Mouse (Mus musculus) CH12.LX (cell line): ENCODE data around the gene P4ha3. TPM values are rescaled to one million over a fixed set of nuclear protein-coding genes. Genes with fewer than 3 reads are reported as not detected.

Experiments
- polyA plus RNA-seq: library from polyadenylated mRNA; unstranded; fragments of >175 nt; gene quantifications from 2 replicates; pipeline ENCODE4 v1.2.1, GENCODE M21; 2012; ENCODE audit warnings: low read depth; ENCODE audit not compliant: insufficient read length
- total RNA-seq, 2 experiments: library from RNA; depleted of rRNA; stranded (reverse); fragments of 300-350 nt in 1 of 2; fragments of >200 nt in 1 of 2; gene quantifications; 2 replicates each; pipeline ENCODE4 v1.2.3; 2012 to 2014

Gene P4ha3
- total and polyA plus RNA-seq, 3 experiments, result not detected

Other genes with a start within 250 kb of the P4ha3 start
- 59.5 and 61.0 TPM in 2 replicates for gene Pold3, start 164.0 kb upstream of the P4ha3 start, total RNA-seq (2012; rRNA removed)
- 88.0 and 94.3 TPM in 2 replicates for gene Pold3, start 164.0 kb upstream of the P4ha3 start, total RNA-seq (2014; rRNA removed)
- gene Pold3, start 164.0 kb upstream of the P4ha3 start, polyA plus RNA-seq, result 120 and 121 TPM in 2 replicates
- 5.3 and 5.7 TPM in 2 replicates for gene Lipt2, start 126.2 kb upstream of the P4ha3 start, total RNA-seq (2012; rRNA removed)
- gene Lipt2, start 126.2 kb upstream of the P4ha3 start, total RNA-seq (2014; rRNA removed), result 15.0 and 15.4 TPM in 2 replicates
- 7.7 and 10.3 TPM in 2 replicates for gene Lipt2, start 126.2 kb upstream of the P4ha3 start, polyA plus RNA-seq
- gene Kcne3, start 109.0 kb upstream of the P4ha3 start, total RNA-seq (2012; rRNA removed), result not detected in 2 replicates
- gene Kcne3, start 109.0 kb upstream of the P4ha3 start, total RNA-seq (2014; rRNA removed), result not detected in 2 replicates
- not detected in 2 replicates for gene Kcne3, start 109.0 kb upstream of the P4ha3 start, polyA plus RNA-seq
- gene Pgm2l1, start 58.1 kb upstream of the P4ha3 start, total RNA-seq (2012; rRNA removed), result 1.2 and 1.3 TPM in 2 replicates
- 3.9 and 4.1 TPM in 2 replicates for gene Pgm2l1, start 58.1 kb upstream of the P4ha3 start, total RNA-seq (2014; rRNA removed)
- 3.4 and 3.5 TPM in 2 replicates for gene Pgm2l1, start 58.1 kb upstream of the P4ha3 start, polyA plus RNA-seq
- gene C2cd3, start 86.7 kb downstream of the P4ha3 start, total RNA-seq (2012; rRNA removed), result 15.4 and 16.7 TPM in 2 replicates
- gene C2cd3, start 86.7 kb downstream of the P4ha3 start, total RNA-seq (2014; rRNA removed), result 10.5 and 11.7 TPM in 2 replicates
- gene C2cd3, start 86.7 kb downstream of the P4ha3 start, polyA plus RNA-seq, result 20.3 and 25.0 TPM in 2 replicates
- gene Ppme1, start 86.8 kb downstream of the P4ha3 start, total RNA-seq (2012; rRNA removed), result 31.5 and 45.6 TPM in 2 replicates
- gene Ppme1, start 86.8 kb downstream of the P4ha3 start, total RNA-seq (2014; rRNA removed), result 33.1 and 40.2 TPM in 2 replicates
- 35.9 and 50.8 TPM in 2 replicates for gene Ppme1, start 86.8 kb downstream of the P4ha3 start, polyA plus RNA-seq
- not detected in 2 replicates for gene Ucp3, start 187.5 kb downstream of the P4ha3 start, total RNA-seq (2012; rRNA removed)
- gene Ucp3, start 187.5 kb downstream of the P4ha3 start, total RNA-seq (2014; rRNA removed), result not detected in 2 replicates
- gene Ucp3, start 187.5 kb downstream of the P4ha3 start, polyA plus RNA-seq, result 0.13 TPM in 1 of 2 replicates, not detected in the other
- 94.0 and 131 TPM in 2 replicates for gene Ucp2, start 207.8 kb downstream of the P4ha3 start, total RNA-seq (2012; rRNA removed)
- 102 and 131 TPM in 2 replicates for gene Ucp2, start 207.8 kb downstream of the P4ha3 start, total RNA-seq (2014; rRNA removed)
- gene Ucp2, start 207.8 kb downstream of the P4ha3 start, polyA plus RNA-seq, result 542 and 635 TPM in 2 replicates
- 11.8 and 15.6 TPM in 2 replicates for gene Dnajb13, start 229.4 kb downstream of the P4ha3 start, total RNA-seq (2012; rRNA removed)
- gene Dnajb13, start 229.4 kb downstream of the P4ha3 start, total RNA-seq (2014; rRNA removed), result 24.5 and 32.0 TPM in 2 replicates
- 13.9 and 17.8 TPM in 2 replicates for gene Dnajb13, start 229.4 kb downstream of the P4ha3 start, polyA plus RNA-seq